Mouse (Mus musculus): ENCODE measurements around the gene Scgb2a2. TPM values are rescaled to one million over a fixed set of nuclear protein-coding genes. Genes with fewer than 3 reads are reported as not detected.
"Not testable (repeated sequence)": the region's sequence is repeated elsewhere in the genome, so short reads cannot be mapped to it uniquely, and the experiment has no call there.

Gene Scgb2a2
- not detected for total RNA-seq (2021)

GRCm38 (mm10) chr19:9847262-9847661 lies at the start of gene Scgb2a2:
TSS of gene Scgb2a2 (plus strand) at chr19:9847562.
- intact Hi-C loops (cut with DNase I): no loop called here
- DNase-seq: no peak

GRCm38 (mm10) chr19:9836581-9837340 lies 10.6 kb upstream of the Scgb2a2 start:
- peak; percentile 63 to 66 for DNase-seq
- intact Hi-C loops (cut with DNase I): not testable (repeated sequence)

- no peak for DNase-seq
- intact Hi-C loops (cut with DNase I): no loop called here
Observed at GRCm38 (mm10) chr19:9837341-9837715, 10.0 kb upstream of the Scgb2a2 start.

GRCm38 (mm10) chr19:9849368-9850075 lies 2.2 kb downstream of the Scgb2a2 start:
- intact Hi-C loops (cut with DNase I); DNase-seq: not testable (repeated sequence)

- DNase-seq; intact Hi-C loops (cut with DNase I): not testable (repeated sequence)
Observed at GRCm38 (mm10) chr19:9860821-9861220, 13.5 kb downstream of the Scgb2a2 start.

GRCm38 (mm10) chr19:9864856-9865255 lies 17.5 kb downstream of the Scgb2a2 start:
- DNase-seq: no peak
- intact Hi-C loops (cut with DNase I): no loop called here

- intact Hi-C loops (cut with DNase I): no loop called here
- DNase-seq: no peak
Observed at GRCm38 (mm10) chr19:9865466-9865865, 18.1 kb downstream of the Scgb2a2 start.

- intact Hi-C loops (cut with DNase I): no loop called here
- DNase-seq: no peak
Observed at GRCm38 (mm10) chr19:9878186-9878835, 30.9 kb downstream of the Scgb2a2 start.

- DNase-seq: no peak
- intact Hi-C loops (cut with DNase I): no loop called here
Observed at GRCm38 (mm10) chr19:9886348-9886747, 39.0 kb downstream of the Scgb2a2 start.

- intact Hi-C loops (cut with DNase I): no loop called here
- no peak for DNase-seq
Observed at GRCm38 (mm10) chr19:9886771-9887170, 39.4 kb downstream of the Scgb2a2 start.

GRCm38 (mm10) chr19:9896067-9896466 lies 48.7 kb downstream of the Scgb2a2 start:
- intact Hi-C loops (cut with DNase I): no loop called here
- DNase-seq: no peak

GRCm38 (mm10) chr19:9898339-9899066 lies 51.1 kb downstream of the Scgb2a2 start:
- intact Hi-C loops (cut with DNase I): no loop called here
- peak; percentile 30 to 35 for DNase-seq

- intact Hi-C loops (cut with DNase I): no loop called here
- peak; percentile 96 for DNase-seq
Observed at GRCm38 (mm10) chr19:9899072-9899779, 51.9 kb downstream of the Scgb2a2 start, which contains the start of gene Incenp. TSS of gene Incenp (minus strand) at chr19:9899551.

- DNase-seq: no peak
- intact Hi-C loops (cut with DNase I): no loop called here
Observed at GRCm38 (mm10) chr19:9899780-9900146, 52.4 kb downstream of the Scgb2a2 start.

GRCm38 (mm10) chr19:9900696-9901095 lies 53.3 kb downstream of the Scgb2a2 start:
- intact Hi-C loops (cut with DNase I); DNase-seq: not testable (repeated sequence)

Small RNA genes within 50 kb of the gene (microRNA-seq; reads per million reads assigned to microRNA genes)
- 0 reads per million in 2 experiments for gene Gm22369

Other genes with a start within 250 kb of the Scgb2a2 start
- 10 to 100 TPM; 22.3 to 25.9 TPM for gene Incenp, start 52.0 kb downstream of the Scgb2a2 start, total RNA-seq (2021)
- gene Fth1, start 133.0 kb downstream of the Scgb2a2 start, total RNA-seq (2021): 1,000 to 10,000 TPM; 1,753 to 1,826 TPM
- under 1 TPM; 0.20 to 0.36 TPM for gene Best1, start 154.1 kb downstream of the Scgb2a2 start, total RNA-seq (2021)
- gene Rab3il1, start 154.1 kb downstream of the Scgb2a2 start, total RNA-seq (2021): 10 to 100 TPM; 10.4 to 12.1 TPM
- 10 to 100 TPM; 39.7 to 45.5 TPM for gene Fads3, start 194.0 kb downstream of the Scgb2a2 start, total RNA-seq (2021)